Mouse (Mus musculus) midbrain, embryonic 16.5 days (tissue): Measurements from ENCODE around the gene Tnfrsf12a. TPM values are rescaled to one million over a fixed set of nuclear protein-coding genes. Genes with fewer than 3 reads are reported as not detected.

Source experiments
- ATAC-seq: fragments of 200-750 bp; cut with Nextera tagmentation; 2 replicates; pipeline ENCODE4 v1.8.0; 2017; ENCODE audit warnings: moderate TSS enrichment
- H3K27ac ChIP-seq: fragments of 300-500 bp; sonication (generic); 2 replicates; pipeline ENCODE4 v1.5.1; 2014; ENCODE audit warnings: mild to moderate bottlenecking, low read length, mixed read lengths
- H3K27me3 ChIP-seq: fragments of 300-500 bp; sonication (generic); 2 replicates; pipeline ENCODE4 v1.6.1; 2014; ENCODE audit warnings: low read depth, low read length, mixed read lengths; ENCODE audit not compliant: control insufficient read depth, insufficient read depth
- H3K36me3 ChIP-seq: fragments of 300-500 bp; sonication (generic); 2 replicates; pipeline ENCODE4 v1.6.1; 2014; ENCODE audit warnings: mild to moderate bottlenecking, low read length, moderate library complexity, mixed read lengths; ENCODE audit not compliant: control insufficient read depth, insufficient read depth
- H3K4me1 ChIP-seq: fragments of 300-500 bp; sonication (generic); 2 replicates; pipeline ENCODE4 v1.6.1; 2014; ENCODE audit warnings: mild to moderate bottlenecking, low read length, mixed read lengths; ENCODE audit not compliant: control insufficient read depth, insufficient read depth
- H3K4me2 ChIP-seq: fragments of 300-500 bp; sonication (generic); 2 replicates; pipeline ENCODE4 v1.6.1; 2014; ENCODE audit warnings: mild to moderate bottlenecking, low read length, mixed read lengths
- H3K4me3 ChIP-seq: fragments of 300-500 bp; sonication (generic); 2 replicates; pipeline ENCODE4 v1.5.1; 2014; ENCODE audit warnings: low read depth, mild to moderate bottlenecking, low read length, moderate library complexity, mixed read lengths
- H3K9ac ChIP-seq: fragments of 300-500 bp; sonication (generic); 2 replicates; pipeline ENCODE4 v1.6.1; 2014; ENCODE audit warnings: low read depth, low read length, mixed read lengths
- H3K9me3 ChIP-seq: fragments of 300-500 bp; sonication (generic); replicated peaks from 2 replicates; pipeline ENCODE4 v1.6.1; 2014; ENCODE audit warnings: mild to moderate bottlenecking, low read length, mixed read lengths; ENCODE audit not compliant: control insufficient read depth, poor library complexity, severe bottlenecking
- WGBS: fragments of 180-500 bp; shearing (Covaris S2); extraction: QIAGEN DNeasy Blood & Tissue Kit; methylation state at CpG from one replicate; pipeline ENCODE4 v1.1.7; 2014; 5-methylcytosine and 5-hydroxymethylcytosine counted together
- polyA plus RNA-seq: library from polyadenylated mRNA; unstranded; fragments of >200 nt; fragmentation: Nextera tagmentation; extraction: Ambion mirVana; gene quantifications from 2 replicates; pipeline ENCODE4 v1.2.1, GENCODE M21; 2015

Tnfrsf12a gene
- polyA plus RNA-seq, 1 experiment from 2014 or later: 2.5 TPM

DNA sequence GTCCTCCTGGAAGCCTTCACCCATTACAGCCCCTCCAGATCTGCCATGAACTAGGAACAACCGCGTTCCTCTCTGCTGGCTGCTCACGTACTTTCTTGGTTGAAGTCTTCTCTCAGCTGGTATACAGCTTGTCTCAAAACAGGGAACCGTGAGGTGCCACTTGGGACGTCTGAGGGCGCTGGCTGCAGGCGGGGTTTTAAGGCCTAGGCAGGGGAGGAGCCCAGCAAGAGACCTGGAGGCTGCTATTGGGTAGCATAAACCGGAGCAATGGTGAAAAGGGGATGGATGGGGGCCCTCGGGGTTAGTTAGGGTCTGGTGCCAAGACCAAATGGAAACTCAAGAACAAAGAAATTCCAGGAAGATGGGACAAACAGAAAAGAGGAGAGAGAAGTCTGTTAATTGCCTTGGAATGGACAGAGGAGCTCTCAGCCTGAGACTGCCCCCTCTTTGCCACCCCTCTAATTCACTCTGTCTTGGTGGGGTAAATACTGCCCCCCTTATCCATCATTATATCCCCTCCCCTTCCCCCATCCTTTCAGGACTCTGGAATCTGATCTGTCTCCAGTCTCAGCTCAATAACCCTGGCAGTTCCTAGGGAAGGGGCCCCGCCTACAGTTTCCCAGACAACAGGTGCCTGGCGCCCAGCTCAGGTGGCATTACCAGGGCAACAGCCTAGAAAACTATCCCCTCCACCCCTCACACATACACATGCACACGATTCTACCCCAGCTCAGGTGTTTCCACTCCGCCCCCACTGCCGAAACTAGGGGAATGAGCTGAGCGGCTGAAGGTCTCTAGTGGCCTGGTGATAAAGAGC lies 6.8 kb upstream of the Tnfrsf12a start, which contains the start of gene Cldn9:
Gene Cldn9, minus strand, starts transcription at position 171 of the 817 bp plus-strand sequence.
- Histone ChIP-seq H3K4me2 (no peak within 1 kb of the TSS), H3K4me3 (no peak within 1 kb of the TSS), H3K4me1 (no peaks in the 10 kb centered on the region), H3K36me3 (no peaks in the 10 kb centered on the region), H3K9me3 (no peaks in the 10 kb centered on the region), H3K9ac (no peak within 1 kb of the TSS), H3K27me3 (peaks cover 45% of the 10 kb centered on the region), H3K27ac (no peak within 1 kb of the TSS)
- WGBS: 19% methylated on average over 15 of the region's 15 CpGs
- no peak for ATAC-seq

DNA sequence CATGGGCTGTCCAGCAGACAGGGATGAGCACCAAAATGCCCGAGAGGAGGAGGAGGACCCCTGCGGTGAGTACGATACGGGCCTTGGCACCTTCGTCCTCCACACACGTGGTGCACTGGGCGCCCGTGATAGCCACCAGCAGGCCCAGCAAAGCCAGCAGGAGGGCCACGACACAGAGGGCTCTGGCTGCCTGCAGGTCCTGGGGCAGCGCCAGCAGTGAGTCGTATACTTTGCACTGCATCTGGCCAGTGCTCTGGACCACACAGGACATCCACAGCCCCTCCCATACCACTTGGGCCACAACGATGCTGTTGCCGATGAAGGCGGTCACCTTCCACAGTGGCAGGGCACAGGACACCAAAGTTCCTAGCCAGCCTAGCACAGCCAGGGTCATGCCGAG lies 6.0 kb upstream of the Tnfrsf12a start:
- H3K4me1 ChIP-seq: no peaks in the 10 kb centered on the region
- H3K9me3 ChIP-seq: no peaks in the 10 kb centered on the region
- H3K4me3 ChIP-seq: no peak overlapping the region
- no peak overlapping the region for H3K9ac ChIP-seq
- ATAC-seq: no peak
- no peak overlapping the region for H3K27ac ChIP-seq
- peaks cover 47% of the 10 kb centered on the region for H3K27me3 ChIP-seq
- no peak overlapping the region for H3K4me2 ChIP-seq
- WGBS: 28% methylated on average over 15 of the region's 15 CpGs
- H3K36me3 ChIP-seq: no peaks in the 10 kb centered on the region

DNA sequence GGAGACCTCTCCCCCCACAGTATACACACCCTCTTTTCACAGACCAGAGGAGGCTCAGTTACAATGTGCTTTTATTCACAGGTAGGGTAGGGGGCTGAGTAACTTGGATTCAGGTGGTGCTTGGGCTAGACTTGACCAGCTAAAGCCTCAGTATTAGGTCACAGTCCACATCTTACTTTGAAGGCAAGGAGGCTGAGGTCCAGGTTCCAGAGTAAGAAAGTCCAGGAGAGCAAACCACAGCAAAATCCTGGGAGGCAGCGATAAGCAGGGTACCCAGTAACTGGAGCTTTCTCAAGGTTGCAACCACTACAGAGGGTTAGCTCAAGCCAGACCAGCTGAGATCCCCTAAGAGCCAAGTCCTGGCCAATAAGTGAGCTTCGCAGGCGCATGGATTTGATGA lies 5.3 kb upstream of the Tnfrsf12a start:
- Histone ChIP-seq H3K27me3 (peaks cover 47% of the 10 kb centered on the region), H3K9ac (no peak overlapping the region), H3K4me1 (peaks cover 3% of the 10 kb centered on the region; the same call in 1 of the 2 replicates), H3K27ac (no peak overlapping the region), H3K9me3 (no peaks in the 10 kb centered on the region), H3K36me3 (no peaks in the 10 kb centered on the region), H3K4me3 (no peak overlapping the region), H3K4me2 (no peak overlapping the region)
- no peak for ATAC-seq
- 73% methylated on average over 3 of the region's 3 CpGs for WGBS

DNA sequence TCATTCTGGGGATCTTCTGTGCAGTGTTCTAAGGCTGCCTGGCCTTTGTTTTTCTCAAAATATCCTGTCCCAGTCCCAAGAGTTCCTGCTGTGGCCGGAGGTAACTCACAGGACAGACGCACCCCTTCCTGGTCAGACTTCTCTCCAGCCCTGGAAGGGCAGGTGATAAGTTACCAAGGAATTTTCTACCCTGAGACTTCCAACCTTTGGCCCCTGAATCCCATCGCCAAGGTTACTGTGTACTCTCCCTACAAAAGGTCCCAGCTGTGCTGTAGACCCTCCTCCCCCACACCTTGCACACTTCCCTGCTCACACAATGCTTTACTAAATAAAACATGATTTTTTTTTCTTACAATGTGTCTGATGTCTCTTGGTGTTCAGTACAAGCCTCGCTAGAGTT lies 4.8 kb upstream of the Tnfrsf12a start:
- Histone ChIP-seq H3K36me3 (no peaks in the 10 kb centered on the region), H3K4me2 (no peak overlapping the region), H3K4me3 (no peak overlapping the region), H3K27ac (no peak overlapping the region), H3K9ac (no peak overlapping the region), H3K27me3 (peaks cover 47% of the 10 kb centered on the region), H3K4me1 (peaks cover 6% of the 10 kb centered on the region; the same call in 1 of the 2 replicates), H3K9me3 (no peaks in the 10 kb centered on the region)
- WGBS: 62% methylated on average over 4 of the region's 4 CpGs
- ATAC-seq: no peak

DNA sequence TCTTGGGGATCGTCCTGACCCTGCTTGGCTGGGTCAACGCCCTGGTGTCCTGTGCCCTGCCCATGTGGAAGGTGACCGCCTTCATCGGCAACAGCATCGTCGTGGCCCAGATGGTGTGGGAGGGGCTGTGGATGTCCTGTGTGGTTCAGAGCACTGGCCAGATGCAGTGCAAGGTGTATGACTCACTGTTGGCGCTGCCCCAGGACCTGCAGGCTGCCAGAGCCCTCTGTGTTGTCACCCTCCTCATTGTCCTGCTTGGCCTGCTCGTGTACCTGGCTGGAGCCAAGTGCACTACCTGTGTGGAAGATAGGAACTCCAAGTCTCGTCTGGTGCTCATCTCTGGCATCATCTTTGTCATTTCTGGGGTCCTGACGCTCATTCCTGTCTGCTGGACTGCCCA lies 3.8 kb upstream of the Tnfrsf12a start:
- Histone ChIP-seq H3K9ac (no peak overlapping the region), H3K4me3 (no peak overlapping the region), H3K4me2 (no peak overlapping the region), H3K27me3 (peaks cover 51% of the 10 kb centered on the region), H3K36me3 (no peaks in the 10 kb centered on the region), H3K27ac (no peak overlapping the region), H3K9me3 (no peaks in the 10 kb centered on the region), H3K4me1 (peaks cover 15% of the 10 kb centered on the region)
- 75% methylated on average over 10 of the region's 10 CpGs for WGBS
- ATAC-seq: no peak

DNA sequence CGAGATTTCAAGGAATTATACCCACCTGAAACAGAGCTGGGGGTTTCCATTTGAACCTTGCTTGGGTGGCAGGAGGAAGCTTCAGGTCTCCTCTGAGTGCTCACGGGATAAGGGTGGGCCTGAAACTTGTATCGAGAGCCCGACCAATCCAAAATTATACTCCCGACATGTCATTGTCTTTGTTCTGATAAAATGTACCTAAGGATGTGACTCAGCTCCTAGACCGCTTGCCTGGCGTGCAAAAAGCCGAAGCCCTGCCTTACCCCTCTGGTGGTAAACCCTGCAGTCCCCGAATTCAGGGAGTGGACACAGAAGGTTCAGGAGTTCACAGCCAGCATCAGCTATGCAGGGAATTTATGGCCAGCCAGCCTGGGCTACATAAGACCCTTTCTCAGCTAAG lies 3.1 kb upstream of the Tnfrsf12a start:
- H3K9ac ChIP-seq: no peak overlapping the region
- peaks cover 58% of the 10 kb centered on the region for H3K27me3 ChIP-seq
- ATAC-seq: no peak
- no peak overlapping the region for H3K4me3 ChIP-seq
- H3K4me2 ChIP-seq: no peak overlapping the region
- no peaks in the 10 kb centered on the region for H3K36me3 ChIP-seq
- H3K27ac ChIP-seq: no peak overlapping the region
- no peaks in the 10 kb centered on the region for H3K9me3 ChIP-seq
- H3K4me1 ChIP-seq: peaks cover 21% of the 10 kb centered on the region
- WGBS: 81% methylated on average over 9 of the region's 9 CpGs

DNA sequence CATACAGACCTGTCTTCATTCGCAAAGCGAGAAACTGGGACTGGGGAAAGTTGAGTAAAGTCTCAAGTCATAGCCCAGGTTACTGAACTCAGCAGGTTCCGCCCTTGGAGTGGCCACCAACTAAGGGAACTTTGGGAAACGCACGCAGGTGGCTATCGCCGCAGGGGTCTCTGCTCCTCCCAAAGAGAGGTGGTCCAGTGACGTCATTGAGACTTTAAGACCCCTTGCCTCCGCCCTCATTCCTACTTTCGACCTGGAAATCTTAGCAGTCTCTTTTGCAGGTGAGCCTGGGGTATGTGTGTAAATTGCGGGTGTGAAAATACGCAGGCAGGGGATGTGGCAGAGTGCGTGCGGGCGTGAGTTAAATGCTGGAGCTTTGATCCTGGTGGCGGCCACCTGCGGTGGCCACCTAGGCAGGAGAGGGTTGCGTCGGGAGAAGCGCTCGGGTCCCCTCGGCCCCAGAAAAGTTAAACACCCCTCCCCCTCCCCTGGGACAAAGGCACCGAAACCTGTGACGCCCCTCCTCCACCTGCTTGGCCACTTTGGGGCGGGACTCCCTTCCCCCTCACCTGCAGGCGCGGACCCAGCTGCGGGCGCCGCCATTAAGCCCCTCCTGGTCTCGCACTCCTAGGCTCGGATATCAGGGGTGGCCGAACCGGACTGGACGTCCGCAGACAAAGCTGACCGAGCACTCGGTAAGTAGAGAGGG lies 2.0 kb upstream of the Tnfrsf12a start, which contains the start of gene Cldn6:
Gene Cldn6, plus strand, starts transcription at position 123 of the 709 bp plus-strand sequence.
- H3K4me3 ChIP-seq: peak within 1 kb of the TSS; percentile 23
- peaks cover 27% of the 10 kb centered on the region for H3K4me1 ChIP-seq
- no peaks in the 10 kb centered on the region for H3K36me3 ChIP-seq
- no peak for ATAC-seq
- H3K9me3 ChIP-seq: no peaks in the 10 kb centered on the region
- H3K27me3 ChIP-seq: peaks cover 57% of the 10 kb centered on the region
- whole genome bisulfite sequencing: 2% methylated on average over 38 of the region's 38 CpGs
- no peak within 1 kb of the TSS for H3K27ac ChIP-seq
- H3K4me2 ChIP-seq: peak within 1 kb of the TSS; percentile 42
- H3K9ac ChIP-seq: peak within 1 kb of the TSS; percentile 18; the same call in 1 of the 2 replicates

DNA sequence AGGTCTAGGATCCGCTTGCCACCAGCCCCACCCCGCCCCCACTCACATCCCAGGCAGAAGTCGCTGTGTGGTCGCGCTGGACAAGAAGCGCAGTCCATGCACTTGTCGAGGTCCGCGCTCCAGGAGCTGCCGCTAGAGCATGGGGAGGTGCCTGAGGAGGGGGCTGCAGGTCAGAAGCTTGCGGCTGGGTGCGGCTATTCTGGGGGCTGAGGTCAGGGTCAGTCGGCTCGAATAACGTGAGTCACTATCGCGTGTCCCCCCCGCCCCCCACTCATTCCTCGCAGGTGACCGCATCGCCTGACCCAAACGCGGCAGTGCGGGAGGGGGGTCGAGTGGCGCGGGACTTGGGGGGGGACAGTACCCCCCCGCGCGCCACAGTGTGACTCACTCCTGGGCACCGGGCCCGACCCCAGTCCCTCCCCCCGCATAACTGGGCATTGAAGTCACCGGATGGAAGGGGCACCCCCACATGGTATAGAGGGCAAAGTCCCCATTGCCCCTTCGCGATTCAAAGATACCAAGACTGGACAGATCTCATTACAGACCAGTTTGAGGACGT lies 716 bp downstream of the Tnfrsf12a start:
- WGBS: 0% methylated on average over 29 of the region's 37 CpGs
- no peaks in the 10 kb centered on the region for H3K36me3 ChIP-seq
- H3K9me3 ChIP-seq: no peaks in the 10 kb centered on the region
- peak overlapping the region; percentile 43 for H3K4me3 ChIP-seq
- peak overlapping the region; percentile 43 for H3K9ac ChIP-seq
- peaks cover 35% of the 10 kb centered on the region for H3K4me1 ChIP-seq
- peaks cover 36% of the 10 kb centered on the region for H3K27me3 ChIP-seq
- no peak overlapping the region for H3K27ac ChIP-seq
- peak overlapping the region; percentile 75 for H3K4me2 ChIP-seq
- no peak for ATAC-seq
